Mouse (Mus musculus): ENCODE data around the gene Cacng4.
A peak's percentile ranks its signal among the peaks of the same experiment; 100 is the strongest.

The Cacng4 gene

DNA sequence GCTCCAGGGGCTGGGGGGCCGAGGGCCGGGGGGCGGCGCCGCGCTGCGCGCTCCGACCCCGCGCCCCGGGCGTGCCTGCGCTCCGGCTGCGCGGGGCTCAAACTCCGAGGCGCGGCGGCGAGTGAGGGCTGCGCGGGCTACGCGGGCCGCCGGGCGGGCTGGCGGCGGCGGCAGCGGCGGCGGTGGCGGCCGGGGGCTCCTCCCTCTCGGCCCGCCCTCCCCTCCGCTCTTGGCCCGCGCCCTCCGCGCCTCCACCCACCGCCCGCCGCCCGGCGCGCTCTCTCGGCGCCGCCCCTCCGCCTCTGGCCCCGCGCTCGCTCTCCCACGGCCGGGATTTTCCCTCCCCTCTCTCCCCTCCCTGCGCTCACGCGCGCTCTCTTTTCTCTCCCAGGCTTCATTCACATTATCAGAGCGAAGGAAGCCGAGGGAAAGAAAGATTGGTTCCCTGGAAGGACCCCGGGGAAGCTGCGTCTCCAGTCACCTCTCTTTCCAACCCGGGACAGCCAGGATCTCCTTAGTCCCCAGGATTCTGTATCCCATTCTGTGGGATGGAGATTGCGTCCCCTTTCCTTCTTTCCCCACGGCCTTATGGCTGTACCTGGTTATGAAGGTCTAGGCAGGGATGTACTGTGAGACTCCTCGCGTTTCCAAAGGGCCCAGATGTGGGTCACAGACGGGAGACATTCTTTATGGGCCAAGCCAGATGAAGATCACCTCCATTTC lies at the start of gene Cacng4:
Gene Cacng4, minus strand, starts transcription at position 11 of the 723 bp plus-strand sequence.
- peak; percentile 84 for DNase-seq

DNA sequence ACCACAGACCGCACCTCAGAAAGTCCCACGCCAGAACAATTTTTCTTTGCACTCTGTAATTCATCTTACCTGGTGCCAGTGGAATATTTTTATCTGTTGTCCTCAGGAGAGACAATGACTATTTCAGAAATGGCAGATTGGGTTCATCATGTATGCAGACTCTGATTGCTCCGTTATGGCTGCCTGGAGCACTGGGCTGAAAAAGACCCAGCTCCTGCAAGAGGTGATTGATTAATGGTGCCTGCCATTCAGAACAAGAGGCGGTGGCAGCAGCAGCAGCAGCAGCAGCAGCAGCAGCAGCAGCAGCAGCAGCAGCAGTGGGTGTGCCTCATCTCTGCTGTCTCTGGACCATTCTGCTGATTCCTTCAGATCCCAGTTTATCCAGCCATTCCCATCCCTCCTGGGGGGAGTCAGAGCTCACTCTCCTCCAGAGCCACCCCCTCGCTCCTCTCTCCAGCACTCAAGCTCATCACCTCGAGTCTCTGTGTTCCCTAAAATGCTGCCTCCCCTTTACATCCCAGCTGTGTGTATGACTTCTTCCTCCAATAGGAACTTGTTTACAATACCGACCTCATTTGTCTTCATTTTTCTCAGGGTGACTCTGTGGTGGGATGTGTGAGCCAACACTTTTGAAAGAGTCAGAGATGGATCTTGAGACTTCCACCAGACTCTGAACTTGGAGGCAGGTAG lies 39.1 kb upstream of the Cacng4 start:
- no peak for DNase-seq

- peak; percentile 49 for DNase-seq
Measured at GRCm38 (mm10) chr11:107817196-107817595, 22.8 kb upstream of the Cacng4 start.

DNA sequence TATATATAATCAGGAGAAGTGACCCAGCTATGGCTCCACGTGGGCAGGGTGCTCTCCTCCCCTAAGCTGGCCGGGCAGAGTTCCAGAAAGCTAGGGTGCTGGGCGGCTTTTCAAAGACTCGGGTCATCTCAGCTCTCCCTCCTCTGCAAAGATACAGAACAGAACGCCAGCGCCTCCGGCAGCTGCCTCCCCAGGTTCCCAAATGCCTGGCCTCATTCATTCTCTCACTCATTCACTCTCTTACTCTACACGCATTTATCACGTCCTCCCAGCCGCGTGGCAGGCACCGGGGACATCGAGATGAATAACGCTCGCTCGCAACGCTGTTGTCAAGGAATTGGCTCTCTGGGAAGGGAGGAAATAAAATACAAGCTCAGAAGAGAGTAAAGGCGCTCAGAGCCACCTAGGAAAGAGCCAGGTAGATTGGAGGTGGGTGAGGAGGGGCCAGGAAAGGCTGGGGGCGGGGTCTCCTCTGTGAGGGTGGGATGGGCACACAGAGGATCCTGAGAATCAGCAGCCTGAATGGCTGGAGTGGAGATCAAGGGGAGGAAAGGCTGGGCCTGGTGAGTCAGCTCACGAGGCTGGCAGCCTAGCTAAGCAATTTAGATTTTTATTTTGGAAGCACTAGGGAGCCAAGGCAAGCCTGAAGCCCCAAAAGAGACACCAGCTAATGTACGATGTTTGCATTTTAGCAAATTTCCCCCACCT lies 18.7 kb upstream of the Cacng4 start:
- peak; percentile 36 for DNase-seq

DNA sequence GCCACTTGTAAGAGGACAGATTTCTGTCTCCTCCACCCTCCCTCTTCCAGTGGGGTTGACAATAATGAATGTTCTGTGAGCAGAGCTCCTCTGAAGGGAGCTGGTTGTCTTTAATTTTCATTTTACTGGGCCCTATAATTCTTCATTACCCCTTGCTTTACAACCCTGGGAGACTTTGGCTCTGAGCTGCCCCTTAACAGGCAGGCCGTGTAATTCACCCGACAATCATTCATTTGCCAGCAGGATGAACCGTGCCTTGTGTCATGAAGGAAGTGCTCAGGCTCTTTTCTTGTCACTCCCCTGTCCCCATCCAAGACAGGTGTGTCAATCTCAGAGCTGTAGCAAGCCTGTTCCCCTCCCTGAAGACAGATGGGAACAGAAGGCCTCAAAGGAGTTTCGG lies 18.1 kb upstream of the Cacng4 start:
- no peak for DNase-seq

DNA sequence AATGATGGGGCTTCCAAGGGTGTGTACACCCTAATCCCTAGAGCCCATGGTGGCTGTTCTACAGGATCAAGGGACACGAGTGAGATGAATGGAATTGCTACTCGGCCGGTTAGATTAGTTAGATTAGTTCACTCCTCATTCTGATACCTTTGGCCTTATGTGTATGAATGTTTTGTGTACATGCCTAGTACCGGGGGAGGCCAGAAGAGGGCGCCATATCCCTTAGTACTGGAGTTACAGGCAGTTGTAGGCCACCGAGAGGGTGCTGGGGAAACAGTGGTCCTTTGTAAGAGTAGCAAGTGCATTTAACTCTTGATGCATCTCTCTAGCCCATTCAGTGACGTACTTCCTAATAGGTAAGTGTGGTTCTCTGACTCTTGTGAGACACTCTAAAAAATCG lies 14.2 kb upstream of the Cacng4 start:
- DNase-seq, result peak; percentile 38

DNA sequence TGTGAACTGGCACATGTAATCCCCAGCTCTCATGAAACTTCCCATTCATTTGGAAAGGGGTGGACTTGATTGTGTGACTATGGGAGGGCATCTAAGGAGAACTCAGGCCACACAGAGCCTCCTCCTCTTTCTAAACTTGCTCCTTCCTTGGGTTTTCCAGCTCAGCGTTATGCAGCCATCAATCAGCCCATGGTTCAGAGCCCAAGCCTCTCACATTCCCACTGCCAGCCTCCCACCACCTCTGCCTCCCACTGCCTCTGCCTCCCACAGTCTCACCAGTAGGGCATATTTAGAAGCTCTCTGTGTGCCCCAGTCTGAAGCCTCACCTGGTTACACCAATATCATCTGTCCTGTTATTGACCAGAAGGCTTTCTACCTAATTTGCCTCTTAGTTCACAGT lies 11.7 kb upstream of the Cacng4 start:
- no peak for DNase-seq

- no peak for DNase-seq
Measured at GRCm38 (mm10) chr11:107801946-107802345, 7.6 kb upstream of the Cacng4 start.

DNA sequence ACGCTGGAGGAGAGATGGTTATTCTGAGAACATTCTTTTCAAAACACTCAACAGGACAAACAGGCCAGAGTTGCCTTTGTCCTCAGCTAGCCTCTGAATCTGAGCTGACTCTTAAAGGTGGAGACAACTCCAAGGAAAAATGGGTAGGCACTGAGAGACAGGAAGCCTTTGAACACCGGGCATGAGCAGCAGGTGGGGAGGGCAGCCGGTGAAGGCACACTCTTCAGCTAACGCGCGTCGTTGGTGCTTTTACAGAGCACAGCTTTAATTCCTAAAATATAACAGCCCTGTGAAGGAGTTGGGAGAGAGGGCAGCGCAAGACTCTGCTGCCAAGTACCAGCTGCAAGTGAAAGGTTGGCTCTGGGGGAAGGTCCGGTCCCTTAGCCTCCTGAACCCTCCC lies 5.0 kb upstream of the Cacng4 start:
- DNase-seq, result no peak

- DNase-seq, result no peak
Measured at GRCm38 (mm10) chr11:107796346-107796745, 2.0 kb upstream of the Cacng4 start.

DNA sequence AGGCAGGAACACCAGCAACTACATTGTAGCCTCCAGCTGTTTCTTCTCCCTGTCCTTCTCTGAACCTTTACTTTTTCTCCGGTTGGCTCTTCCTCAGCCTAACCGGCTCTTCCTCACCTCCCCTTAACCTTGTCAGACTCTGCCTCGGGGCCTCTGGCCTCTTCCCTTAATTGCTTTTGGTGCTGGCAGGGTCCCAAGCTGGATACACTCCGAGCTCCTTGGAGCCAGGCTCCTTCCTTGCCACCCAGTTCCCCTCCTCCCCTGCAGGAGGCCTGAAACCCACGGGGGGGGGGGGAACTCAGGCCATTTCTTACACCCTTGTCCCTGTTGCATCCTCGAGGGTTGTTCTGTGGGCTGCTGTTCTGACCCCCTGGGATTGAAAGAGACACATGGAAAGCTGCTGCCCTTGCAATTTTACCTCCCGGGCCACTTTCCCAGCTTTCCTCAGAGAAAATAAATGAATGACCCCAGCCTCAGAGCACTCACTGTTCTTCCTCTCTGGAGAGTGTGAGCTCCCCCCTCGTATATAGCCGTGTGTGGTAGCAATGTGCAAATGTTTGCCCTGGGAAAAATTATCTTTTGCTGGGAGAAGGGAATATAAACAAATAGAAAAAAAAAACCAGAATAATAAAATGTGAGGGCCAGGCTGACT lies 1.2 kb upstream of the Cacng4 start:
- DNase-seq, result peak; percentile 56

DNA sequence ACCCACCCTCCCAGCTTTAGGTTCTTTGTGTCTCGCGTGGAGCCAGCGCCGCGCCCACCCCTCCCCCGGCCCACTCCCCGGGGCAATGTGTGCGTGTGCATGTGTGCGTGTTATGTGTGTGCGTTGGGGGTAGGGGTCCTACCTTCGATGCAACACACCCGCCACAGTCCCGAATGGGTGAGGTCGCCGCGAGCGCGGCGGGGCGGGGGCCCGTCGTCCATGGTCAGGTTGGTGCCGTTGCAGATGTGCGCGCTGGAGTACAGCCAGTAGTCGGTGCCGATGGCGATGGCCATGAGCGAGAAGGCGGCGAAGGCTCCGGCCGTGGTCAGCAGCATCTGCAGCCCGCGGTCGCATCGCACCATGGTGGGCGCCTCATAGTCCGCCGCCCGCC lies 259 bp downstream of the Cacng4 start:
- no peak for DNase-seq

DNA sequence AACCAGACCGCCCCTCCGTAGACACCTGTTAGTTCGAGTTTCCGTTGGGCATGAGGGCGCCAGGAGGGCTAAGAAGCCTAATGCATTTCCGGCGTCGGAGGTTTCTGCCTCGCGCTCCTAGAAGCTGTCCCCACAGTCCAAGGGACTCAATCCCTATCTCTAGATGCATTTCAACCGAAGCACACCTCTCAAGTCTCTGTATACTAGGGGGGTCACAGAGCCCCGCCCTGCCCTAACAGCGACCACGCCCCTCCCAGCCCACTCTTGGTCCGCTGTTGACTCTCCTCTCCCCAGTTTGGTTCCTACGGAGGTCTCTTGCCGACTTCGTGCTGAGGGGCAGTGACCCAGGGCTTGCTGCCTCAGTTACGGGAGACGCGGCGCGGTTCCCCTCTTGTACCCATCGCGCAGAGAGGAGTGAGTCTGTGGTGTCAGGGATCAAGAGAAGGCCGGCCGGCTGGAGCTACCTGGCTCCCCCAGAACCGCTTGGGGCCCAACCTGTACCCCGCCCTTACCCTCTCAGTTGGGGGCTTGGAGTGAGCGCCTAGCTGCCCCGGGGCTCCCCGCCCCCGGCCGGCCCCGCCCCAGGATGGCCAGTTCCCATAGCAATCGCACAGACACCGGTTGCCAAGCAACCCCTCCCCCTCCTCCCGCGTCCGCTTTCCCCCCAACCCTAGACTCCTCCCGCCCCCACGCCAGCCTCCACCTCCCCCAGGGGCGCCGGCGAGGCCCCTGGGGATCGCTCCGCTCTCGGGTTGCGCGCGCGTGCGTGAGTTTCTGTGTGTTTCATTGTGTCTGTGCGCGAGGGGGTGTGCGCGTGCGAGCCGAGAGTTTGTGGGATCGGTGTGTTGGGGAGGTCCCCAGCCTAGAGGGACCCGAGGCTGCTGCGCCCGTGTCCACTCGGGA lies 906 bp downstream of the Cacng4 start:
- DNase-seq, result peak; percentile 84

GRCm38 (mm10) chr11:107792136-107792535 lies 2.2 kb downstream of the Cacng4 start:
- DNase-seq, result peak; percentile 89

DNA sequence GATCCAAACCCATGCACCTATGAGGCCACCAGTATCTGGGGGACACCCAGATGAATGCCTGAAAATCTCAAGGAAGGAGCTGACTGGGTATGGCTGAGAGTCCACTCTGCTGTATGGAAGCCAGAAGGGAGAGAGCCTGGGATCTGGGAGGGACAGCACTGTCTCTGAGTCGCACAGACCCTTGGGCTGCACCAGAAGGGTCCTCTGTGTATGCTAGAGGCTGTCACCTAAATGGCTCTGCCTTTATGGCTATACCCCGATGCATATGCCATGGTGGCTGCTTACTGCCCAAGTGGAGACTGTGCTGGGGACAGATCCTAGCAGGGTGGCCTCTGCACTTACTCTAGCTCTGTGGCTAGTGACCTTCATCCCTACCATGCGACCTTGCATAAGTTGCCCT lies 8.6 kb downstream of the Cacng4 start:
- peak; percentile 59 for DNase-seq

GRCm38 (mm10) chr11:107785288-107785687 lies 9.1 kb downstream of the Cacng4 start:
- peak; percentile 53 for DNase-seq

DNA sequence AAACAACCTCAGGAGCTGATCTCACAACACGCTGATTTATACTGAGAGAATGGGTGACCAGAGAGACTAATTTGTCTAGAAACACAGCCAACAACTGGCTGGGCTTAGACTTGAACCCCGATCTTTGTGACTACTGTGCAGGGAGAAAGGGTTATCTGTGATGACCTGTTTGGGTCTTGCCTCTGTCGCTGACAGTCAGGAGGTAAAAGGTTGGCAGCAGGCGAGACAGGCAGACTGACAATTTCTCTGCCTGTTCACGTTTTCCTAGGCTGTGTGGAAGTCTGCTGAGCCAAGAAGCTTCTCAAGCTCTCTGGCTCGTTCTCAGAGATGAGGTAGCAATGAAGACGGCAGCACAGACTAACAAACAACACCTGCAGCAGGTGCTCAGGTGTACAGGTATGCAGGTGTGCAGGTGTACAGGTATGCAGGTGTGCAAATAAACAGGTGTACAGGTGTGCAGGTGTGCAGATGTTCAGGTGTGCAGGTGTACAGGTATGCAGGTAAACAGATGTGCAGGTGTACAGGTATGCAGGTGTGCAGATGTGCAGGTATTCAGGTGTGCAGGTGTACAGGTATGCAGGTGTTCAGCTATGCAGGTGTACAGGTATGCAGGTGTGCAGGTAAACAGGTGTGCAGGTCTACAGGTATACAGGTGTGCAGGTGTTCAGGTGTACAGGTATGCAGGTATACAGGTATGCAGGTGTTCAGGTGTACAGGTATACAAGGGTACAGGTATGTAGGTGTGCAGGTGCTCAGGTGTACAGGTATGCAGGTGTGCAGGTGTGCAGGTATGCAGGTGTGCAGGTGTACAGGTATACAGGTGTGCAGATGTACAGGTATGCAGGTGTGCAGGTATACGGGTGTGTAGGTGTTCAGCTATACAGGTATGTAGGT lies 10.2 kb downstream of the Cacng4 start:
- peak; percentile 56 for DNase-seq

GRCm38 (mm10) chr11:107782591-107782990 lies 11.8 kb downstream of the Cacng4 start:
- DNase-seq, result no peak

DNA sequence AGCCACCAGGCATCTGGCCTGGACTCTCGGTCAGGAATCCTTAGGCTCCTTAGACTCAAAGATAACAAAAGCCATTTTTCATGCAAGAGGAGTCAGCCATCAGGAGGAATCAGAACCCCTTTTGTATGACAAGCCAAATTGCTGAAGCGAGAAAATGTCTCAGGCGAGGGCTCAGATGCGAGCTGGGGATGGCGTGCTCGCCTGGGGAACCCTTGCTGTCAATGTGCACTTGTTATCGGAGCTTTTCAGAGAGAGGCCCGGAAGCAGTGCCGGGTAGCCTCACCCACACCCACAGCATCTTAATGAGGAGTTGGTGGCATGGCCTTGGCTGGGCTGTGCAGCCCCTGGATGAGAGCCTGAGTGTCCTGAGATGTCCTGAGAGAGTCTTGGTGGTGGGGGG lies 15.5 kb downstream of the Cacng4 start:
- peak; percentile 88 for DNase-seq

DNA sequence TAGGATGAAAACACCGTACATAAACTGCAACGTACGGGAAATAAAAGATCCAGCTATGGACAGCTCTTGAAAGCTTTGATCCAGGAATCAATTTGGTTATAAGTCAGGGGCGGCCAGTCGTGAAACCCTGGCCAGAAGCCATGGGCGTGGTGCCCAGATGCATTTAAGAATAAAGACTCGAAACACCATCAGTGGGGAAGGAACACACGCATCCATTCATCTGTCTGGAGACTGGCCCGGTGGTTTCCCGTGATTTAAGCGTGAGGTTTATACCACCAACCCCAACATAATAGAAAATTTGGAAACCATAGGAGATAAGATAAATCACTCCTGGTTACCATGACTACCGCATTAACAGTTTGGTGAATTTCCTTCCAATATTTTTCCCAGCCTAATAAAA lies 16.9 kb downstream of the Cacng4 start:
- no peak for DNase-seq

DNA sequence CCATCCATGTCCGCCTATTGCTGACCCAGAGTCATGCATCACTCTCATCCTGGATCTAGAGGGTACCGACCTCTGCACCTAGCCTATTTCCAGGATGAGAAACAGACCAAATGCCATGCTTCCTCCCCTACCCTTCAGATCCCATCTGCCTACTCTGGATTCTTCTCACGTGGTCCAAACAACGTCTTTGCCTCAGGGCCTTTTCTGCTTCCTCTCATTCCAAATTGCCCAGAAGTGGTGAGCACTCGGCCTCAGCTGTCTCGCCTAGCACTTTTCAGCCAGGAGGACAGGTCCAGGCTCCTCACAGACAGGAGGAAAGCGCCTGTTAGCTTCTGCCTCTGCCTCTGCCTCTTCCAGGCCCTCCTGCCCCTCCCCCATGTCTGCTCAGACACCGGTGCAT lies 21.0 kb downstream of the Cacng4 start:
- DNase-seq, result peak; percentile 75

Data from retina, postnatal 1 day (tissue).